Mouse (Mus musculus): ENCODE data around the gene Gm3542. TPM values are rescaled to one million over a fixed set of nuclear protein-coding genes. Genes with fewer than 3 reads are reported as not detected.
"Not testable (repeated sequence)": the region's sequence is repeated elsewhere in the genome, so short reads cannot be mapped to it uniquely, and the experiment has no call there.

Gene Gm3542
- not detected for total RNA-seq (2022)

- not testable (repeated sequence) for DNase-seq (ENCODE audit: low spot score in 2 of 2)
Observed at GRCm38 (mm10) chr14:5334828-5335227, at the start of gene Gm3542. Gene Gm3542, minus strand, starts transcription at chr14:5334928.

Other genes starting within 250 kb of the Gm3542 start
- not detected for gene Gm8279, start 203.4 kb downstream of the Gm3542 start, total RNA-seq (2022)
- not detected for gene Gm3317, start 170.4 kb downstream of the Gm3542 start, total RNA-seq (2022)
- gene Gm8271, start 149.1 kb downstream of the Gm3542 start, total RNA-seq (2022): not detected
- not detected for gene Gm3526, start 74.3 kb downstream of the Gm3542 start, total RNA-seq (2022)
- not detected for gene Gm3500, start 54.1 kb upstream of the Gm3542 start, total RNA-seq (2022)
- gene Gm3194, start 120.5 kb upstream of the Gm3542 start, total RNA-seq (2022): under 1 TPM in 2 of 4 experiments, not detected in 2; 0.24 to 0.29 TPM
- not detected for gene Gm8246, start 142.9 kb upstream of the Gm3542 start, total RNA-seq (2022)
- not detected for gene Gm3187, start 149.3 kb upstream of the Gm3542 start, total RNA-seq (2022)
- not detected for gene Gm3488, start 166.7 kb upstream of the Gm3542 start, total RNA-seq (2022)
- gene Gm3532, start 203.6 kb upstream of the Gm3542 start, total RNA-seq (2022): not detected

Data from gastrocnemius, adult 8-10 months (tissue).